Mouse (Mus musculus): Measurements from ENCODE around the gene Itga2b.

DNA sequence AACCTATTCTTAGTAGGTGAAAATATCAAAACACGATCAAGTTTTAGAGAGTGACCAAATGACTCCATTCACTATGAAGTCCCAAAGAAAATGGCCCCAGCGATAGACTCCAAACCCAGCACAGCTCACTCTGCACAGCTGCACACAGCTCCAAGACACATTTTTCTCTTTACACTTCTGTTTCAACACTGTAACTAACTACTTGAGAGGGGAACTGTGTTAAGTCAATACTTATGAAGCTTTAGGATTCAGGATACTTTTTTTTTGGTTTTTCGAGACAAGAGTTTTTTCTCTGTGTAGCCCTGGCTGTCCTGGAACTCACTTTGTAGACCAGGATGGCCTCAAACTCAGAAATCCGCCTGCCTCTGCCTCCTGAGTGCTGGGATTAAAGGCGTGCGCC, 25.2 kb upstream of the Itga2b start:
- TF ChIP-seq CTCF (IDR thresholded peaks at IDR 0.05; ENCODE audit: low read depth) (no peak), EP300 (optimal IDR thresholded peaks at IDR 0.05) (no peak)
